Mouse (Mus musculus) retina, adult 2 months (tissue): ENCODE measurements around the gene Errfi1.

Source experiments
- DNase-seq: peaks from one replicate; pipeline ENCODE4 v3.0.0-alpha.2; 2012; ENCODE audit warnings: low read depth, low spot score

Gene Errfi1

DNA sequence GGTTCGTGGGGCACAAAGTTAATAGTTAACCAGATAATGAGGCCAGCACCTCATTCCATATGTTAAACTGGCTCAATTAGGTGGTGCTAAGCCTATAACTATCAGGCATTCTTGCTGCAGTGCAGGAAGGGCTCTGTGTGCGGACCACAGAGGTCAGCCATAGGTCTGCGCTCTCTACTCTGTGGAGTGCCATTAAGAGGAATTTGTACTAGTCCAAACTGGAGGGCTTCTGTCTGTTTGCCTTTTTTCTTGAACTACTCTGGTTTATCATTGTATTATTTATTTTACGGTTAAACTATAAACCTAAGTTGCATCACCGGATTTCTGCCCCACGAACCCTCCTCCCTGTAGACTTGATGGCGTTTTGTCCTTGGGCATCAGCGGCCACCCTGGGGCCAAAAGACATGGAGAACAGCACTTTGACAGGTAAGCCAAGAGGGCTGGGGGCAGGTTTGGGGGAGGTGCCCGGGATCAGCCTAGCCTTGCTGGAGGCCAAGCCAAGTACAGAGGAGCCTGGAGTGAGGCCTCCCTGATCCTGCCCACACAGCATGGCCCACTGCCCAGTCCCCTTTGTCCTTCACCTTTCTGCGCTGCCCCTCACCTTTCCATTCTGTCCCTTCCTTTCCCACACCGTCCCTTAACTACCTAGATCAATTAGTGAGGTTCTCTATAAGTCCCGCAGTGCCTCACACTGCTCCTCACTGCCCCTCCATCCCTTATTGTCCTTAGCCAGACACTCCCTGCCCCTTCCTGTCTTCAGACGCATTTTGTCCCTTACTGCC is at the start of gene Errfi1:
Gene Errfi1, plus strand, starts transcription at position 240 of the 782 bp plus-strand sequence.
- DNase-seq, result no peak

- DNase-seq, result no peak
Measured at GRCm38 (mm10) chr4:150804204-150804603, 49.5 kb upstream of the Errfi1 start.

- DNase-seq, result no peak
Measured at GRCm38 (mm10) chr4:150807727-150808470, 45.8 kb upstream of the Errfi1 start.

DNA sequence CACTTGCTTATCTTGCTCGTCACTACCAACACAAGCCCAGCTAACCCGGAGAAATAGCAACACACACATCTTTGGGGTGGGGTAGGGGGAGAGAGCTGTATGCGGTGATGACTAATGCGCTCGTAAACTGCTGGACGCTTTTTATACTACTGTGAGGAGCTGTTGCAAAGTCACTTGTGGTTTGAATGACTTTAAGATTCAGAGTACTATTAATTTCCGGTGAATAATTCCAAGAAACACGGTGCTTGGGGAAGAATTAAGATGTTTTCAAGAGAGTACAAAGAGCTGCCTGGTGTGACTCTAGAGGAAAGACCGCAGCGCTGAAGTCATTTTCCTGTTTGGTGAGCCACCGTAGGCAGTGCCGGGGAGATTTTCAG is 45.3 kb upstream of the Errfi1 start:
- no peak for DNase-seq

DNA sequence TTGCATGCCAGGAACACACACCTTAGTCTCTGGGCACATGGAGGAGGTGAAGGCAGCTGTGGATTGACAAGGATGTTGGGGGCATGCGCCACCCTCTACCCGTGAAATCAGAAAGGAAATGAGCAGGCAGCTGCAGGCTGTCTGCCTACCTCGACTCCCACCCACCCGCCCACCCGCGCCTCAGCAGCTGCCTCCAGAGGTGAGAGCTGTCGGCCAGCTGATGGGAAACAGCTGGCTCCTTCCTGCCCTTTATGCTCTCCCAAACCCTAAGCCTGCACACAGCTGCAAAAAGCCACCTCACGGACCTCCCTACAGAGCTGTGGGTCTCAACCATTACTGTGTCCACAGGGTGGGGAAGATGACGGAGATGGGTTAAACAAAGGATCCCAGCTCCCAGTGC is 44.4 kb upstream of the Errfi1 start:
- DNase-seq, result no peak

DNA sequence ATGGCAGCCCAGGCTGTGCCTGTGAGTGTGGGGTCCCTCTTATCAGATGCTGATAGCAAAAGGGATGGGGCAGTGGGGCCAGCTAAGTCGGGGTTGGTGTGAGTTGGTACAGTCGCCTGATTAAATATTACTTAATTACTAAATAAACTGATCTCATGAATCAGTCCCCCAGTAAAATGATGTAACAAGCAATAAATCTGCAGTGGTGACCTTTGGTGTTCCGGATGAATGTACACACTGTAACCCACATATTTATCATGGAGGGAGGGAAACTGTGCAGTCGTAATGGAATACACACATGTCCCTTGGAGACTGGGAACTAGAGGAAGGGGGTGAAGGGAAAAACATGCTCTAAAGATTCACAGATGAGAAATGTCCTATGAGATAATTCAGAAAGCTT is 38.6 kb upstream of the Errfi1 start:
- no peak for DNase-seq

GRCm38 (mm10) chr4:150816414-150816951 is 37.2 kb upstream of the Errfi1 start:
- no peak for DNase-seq

- DNase-seq, result no peak
Measured at GRCm38 (mm10) chr4:150819126-150819910, 34.4 kb upstream of the Errfi1 start.

DNA sequence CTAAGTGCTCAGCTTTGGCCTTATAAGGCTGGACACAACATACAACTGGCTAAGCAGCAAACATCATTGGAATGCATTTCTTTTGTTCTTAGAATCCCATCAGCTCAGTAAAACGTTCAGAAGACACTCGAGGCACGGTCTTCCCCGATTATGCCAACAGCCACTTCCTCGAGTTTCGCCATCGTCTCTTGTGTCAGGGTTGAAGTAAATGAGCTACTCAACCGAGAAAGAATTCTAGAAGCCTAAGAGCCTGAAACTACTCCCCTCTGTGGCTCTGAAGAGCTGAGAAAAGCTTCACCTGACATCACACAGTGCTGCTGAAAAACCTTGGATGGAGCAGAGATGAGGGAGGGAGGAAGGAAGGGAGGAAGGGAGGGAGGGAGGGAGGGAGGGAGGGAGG is 32.3 kb upstream of the Errfi1 start:
- no peak for DNase-seq

GRCm38 (mm10) chr4:150822624-150823023 is 31.1 kb upstream of the Errfi1 start:
- DNase-seq, result no peak

DNA sequence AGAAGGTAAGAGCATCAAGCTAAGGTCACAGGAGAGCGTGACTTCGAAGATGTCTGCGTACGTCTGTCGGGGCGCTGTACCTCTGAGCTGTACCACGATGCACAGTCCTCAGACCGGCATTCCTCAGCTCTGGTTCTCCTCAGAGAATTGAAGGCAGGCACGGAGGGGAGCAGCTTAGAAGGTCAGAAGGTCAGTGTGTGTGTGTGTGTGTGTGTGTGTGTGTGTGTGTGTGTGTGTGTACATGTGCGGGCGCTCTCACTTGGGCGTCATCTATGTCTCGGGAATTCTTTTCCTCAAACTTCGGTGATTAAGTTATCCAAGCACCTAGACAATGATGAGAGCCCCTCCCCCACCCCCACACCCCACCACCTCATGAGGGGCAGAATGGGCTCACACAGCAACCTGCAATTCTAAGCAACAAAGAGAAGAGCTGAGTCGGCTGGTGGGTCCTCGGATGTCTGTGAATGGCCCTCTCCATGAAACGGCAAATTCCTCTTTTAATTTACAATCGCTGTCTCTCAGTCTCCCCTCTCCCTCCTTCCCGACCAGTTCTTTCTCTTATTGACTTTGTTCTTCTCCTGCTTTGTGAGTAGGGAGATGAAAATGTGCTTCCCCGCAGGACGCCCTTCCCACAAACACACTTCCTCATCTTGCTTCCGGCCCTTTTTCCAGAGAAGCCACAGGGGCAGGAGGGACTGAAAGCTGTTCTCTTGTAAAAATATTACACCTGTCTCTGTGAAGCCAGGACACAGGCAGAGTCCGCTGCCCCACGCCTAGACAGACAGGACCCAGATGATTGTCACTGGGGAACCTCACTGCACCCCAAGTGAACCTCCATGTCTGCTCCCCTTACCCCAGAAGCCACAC is 29.9 kb upstream of the Errfi1 start:
- DNase-seq, result no peak

DNA sequence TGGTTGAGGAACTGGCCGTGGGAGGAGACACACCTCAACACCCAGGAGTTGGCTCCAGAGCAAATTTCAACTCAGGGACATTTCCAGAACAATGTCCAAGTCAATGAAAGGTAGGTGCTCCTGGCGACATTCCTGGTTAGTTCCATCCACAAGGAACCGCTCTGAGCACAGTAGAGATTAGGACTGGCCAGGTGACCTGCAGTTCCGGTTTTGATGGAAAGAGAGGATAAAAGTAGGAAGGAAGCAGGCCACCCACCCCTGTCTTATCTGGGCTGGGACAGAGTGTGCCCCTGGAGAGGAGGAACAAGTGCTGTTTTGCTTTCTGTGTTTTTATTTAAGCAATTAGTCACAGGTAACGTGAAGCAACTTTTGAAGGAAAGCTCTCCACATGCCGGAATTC is 28.8 kb upstream of the Errfi1 start:
- DNase-seq, result no peak

DNA sequence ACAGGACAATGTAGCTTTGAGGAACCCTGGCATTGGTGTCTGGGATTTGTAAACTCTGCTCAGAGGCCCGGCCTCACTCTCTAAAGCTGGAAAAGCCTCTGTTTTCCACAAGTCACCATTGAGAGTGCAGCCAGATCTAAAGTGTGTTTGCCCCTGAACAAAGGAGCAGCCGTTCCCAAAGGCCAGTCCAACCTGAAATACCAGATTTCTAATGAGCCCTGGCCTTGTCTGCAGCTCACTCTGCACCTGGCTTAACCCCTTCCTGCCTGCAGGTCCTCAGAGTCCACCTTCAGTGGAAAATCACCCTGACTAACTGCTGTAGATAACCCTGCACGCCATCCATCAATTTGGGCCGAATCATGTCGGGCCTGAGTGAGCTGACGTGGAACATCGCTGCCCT is 28.2 kb upstream of the Errfi1 start:
- DNase-seq, result no peak

DNA sequence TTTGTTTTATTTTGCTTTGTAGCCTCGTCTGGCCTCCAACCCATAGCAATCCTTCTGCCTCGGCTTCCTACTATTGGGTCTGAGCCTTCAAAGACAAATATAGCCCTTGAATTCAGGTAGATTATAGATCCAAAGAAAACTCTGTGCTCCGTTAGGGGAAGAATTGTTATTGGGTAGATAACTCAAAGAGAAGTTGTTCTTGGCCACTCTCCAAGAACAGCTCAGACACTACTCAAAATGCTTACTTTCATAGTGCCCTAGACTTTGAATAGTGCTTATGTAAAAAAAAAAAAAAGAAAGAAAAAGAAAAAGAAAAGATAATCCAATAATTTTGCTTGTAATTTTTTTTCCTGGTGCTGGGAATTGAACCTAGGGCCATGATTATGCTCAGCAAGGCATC is 22.4 kb upstream of the Errfi1 start:
- no peak for DNase-seq

GRCm38 (mm10) chr4:150831941-150832340 is 21.8 kb upstream of the Errfi1 start:
- DNase-seq, result no peak

- DNase-seq, result no peak
Measured at GRCm38 (mm10) chr4:150835163-150835562, 18.6 kb upstream of the Errfi1 start.

- no peak for DNase-seq
Measured at GRCm38 (mm10) chr4:150836258-150836657, 17.5 kb upstream of the Errfi1 start.

- DNase-seq, result no peak
Measured at GRCm38 (mm10) chr4:150836961-150837360, 16.8 kb upstream of the Errfi1 start.

- no peak for DNase-seq
Measured at GRCm38 (mm10) chr4:150837458-150837857, 16.3 kb upstream of the Errfi1 start.

DNA sequence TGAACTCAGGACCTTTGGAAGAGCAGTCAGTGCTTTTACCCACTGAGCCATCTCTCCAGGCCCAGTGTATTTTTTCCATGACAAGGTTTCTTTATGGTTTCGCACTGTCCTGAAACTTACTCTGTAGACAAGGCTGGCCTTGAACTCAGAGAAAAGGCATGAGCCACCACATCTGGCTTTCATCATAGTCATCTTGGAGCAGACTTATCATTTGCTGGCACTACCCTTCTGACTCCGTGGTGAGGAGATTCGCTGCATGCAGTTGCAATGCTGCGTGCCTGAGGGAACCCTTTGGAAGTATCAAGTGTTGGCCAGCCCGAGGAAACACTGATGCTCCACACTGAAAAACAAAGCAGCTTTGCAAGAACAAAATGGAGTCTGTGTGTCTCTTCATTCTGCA is 11.7 kb upstream of the Errfi1 start:
- DNase-seq, result no peak

GRCm38 (mm10) chr4:150843181-150843580 is 10.5 kb upstream of the Errfi1 start:
- no peak for DNase-seq
